Mouse (Mus musculus) intestine, embryonic 16.5 days (tissue): ENCODE data around the gene Kif26b. TPM values are rescaled to one million over a fixed set of nuclear protein-coding genes. Genes with fewer than 3 reads are reported as not detected.

ENCODE experiments used
- ATAC-seq: fragments of 200-750 bp; cut with Nextera tagmentation; 2 replicates; pipeline ENCODE4 v1.8.0; 2017; ENCODE audit warnings: moderate TSS enrichment, moderate library complexity
- H3K27ac ChIP-seq: fragments of 300-500 bp; sonication (generic); 2 replicates; pipeline ENCODE4 v1.5.1; 2014; ENCODE audit warnings: mild to moderate bottlenecking, low read length
- H3K27me3 ChIP-seq: fragments of 300-500 bp; sonication (generic); replicated peaks from 2 replicates; pipeline ENCODE4 v1.6.1; 2014; ENCODE audit warnings: low read length, control low read depth, mixed read lengths; ENCODE audit not compliant: control insufficient read depth, insufficient read depth
- H3K36me3 ChIP-seq: fragments of 300-500 bp; sonication (generic); 2 replicates; pipeline ENCODE4 v1.6.1; 2014; ENCODE audit warnings: low read length, control low read depth; ENCODE audit not compliant: control insufficient read depth, insufficient read depth
- H3K4me1 ChIP-seq: fragments of 300-500 bp; sonication (generic); 2 replicates; pipeline ENCODE4 v1.6.1; 2014; ENCODE audit warnings: low read length, control low read depth, mixed read lengths; ENCODE audit not compliant: control insufficient read depth, insufficient read depth
- H3K4me2 ChIP-seq: fragments of 300-500 bp; sonication (generic); 2 replicates; pipeline ENCODE4 v1.6.1; 2014; ENCODE audit warnings: low read depth, low read length, control low read depth
- H3K4me3 ChIP-seq: fragments of 300-500 bp; sonication (generic); 2 replicates; pipeline ENCODE4 v1.5.1; 2014; ENCODE audit warnings: mild to moderate bottlenecking, low read length
- H3K9ac ChIP-seq: fragments of 300-500 bp; sonication (generic); 2 replicates; pipeline ENCODE4 v1.6.1; 2014; ENCODE audit warnings: low read depth, low read length
- H3K9me3 ChIP-seq: fragments of 300-500 bp; sonication (generic); 2 replicates; pipeline ENCODE4 v1.6.1; 2016; ENCODE audit warnings: low read length, control low read depth; ENCODE audit not compliant: control insufficient read depth
- WGBS: fragments of 180-500 bp; shearing (Covaris S2); extraction: QIAGEN DNeasy Blood & Tissue Kit; methylation state at CpG from one replicate; pipeline ENCODE4 v1.1.7; 2014; 5-methylcytosine and 5-hydroxymethylcytosine counted together
- polyA plus RNA-seq: library from polyadenylated mRNA; unstranded; fragments of >200 nt; fragmentation: Nextera tagmentation; extraction: Ambion mirVana; gene quantifications from 2 replicates; pipeline ENCODE4 v1.2.1, GENCODE M21; 2015

Kif26b gene
- polyA plus RNA-seq, 1 experiment from 2014 or later: 1.5 TPM

GRCm38 (mm10) chr1:178933953-178934637 lies 405.2 kb downstream of the Kif26b start:
- Histone ChIP-seq H3K4me1 (no peaks in the 10 kb centered on the region), H3K4me2 (no peak overlapping the region), H3K4me3 (no peak overlapping the region), H3K27ac (no peak overlapping the region), H3K9me3 (no peaks in the 10 kb centered on the region), H3K9ac (no peak overlapping the region), H3K36me3 (no peaks in the 10 kb centered on the region), H3K27me3 (no peaks in the 10 kb centered on the region)
- WGBS: 80% methylated on average over 6 of the region's 6 CpGs
- no peak for ATAC-seq

- Histone ChIP-seq H3K27ac (no peak overlapping the region), H3K4me3 (no peak overlapping the region), H3K9me3 (no peaks in the 10 kb centered on the region), H3K9ac (no peak overlapping the region), H3K27me3 (no peaks in the 10 kb centered on the region), H3K36me3 (no peaks in the 10 kb centered on the region), H3K4me1 (no peaks in the 10 kb centered on the region), H3K4me2 (no peak overlapping the region)
- ATAC-seq: no peak
- WGBS: 54% methylated on average over 4 of the region's 4 CpGs
Observed at GRCm38 (mm10) chr1:178936457-178936856, 407.5 kb downstream of the Kif26b start.

- H3K36me3 ChIP-seq: no peaks in the 10 kb centered on the region
- ATAC-seq: no peak
- H3K9me3 ChIP-seq: no peaks in the 10 kb centered on the region
- H3K4me2 ChIP-seq: no peak overlapping the region
- no peak overlapping the region for H3K4me3 ChIP-seq
- H3K27me3 ChIP-seq: no peaks in the 10 kb centered on the region
- WGBS: 84% methylated on average over 2 of the region's 2 CpGs
- H3K4me1 ChIP-seq: no peaks in the 10 kb centered on the region
- no peak overlapping the region for H3K9ac ChIP-seq
- no peak overlapping the region for H3K27ac ChIP-seq
Observed at GRCm38 (mm10) chr1:178936976-178937375, 408.1 kb downstream of the Kif26b start.

GRCm38 (mm10) chr1:178940353-178940752 lies 411.4 kb downstream of the Kif26b start:
- Histone ChIP-seq H3K9ac (no peak overlapping the region), H3K9me3 (no peaks in the 10 kb centered on the region), H3K4me1 (peaks cover 3% of the 10 kb centered on the region; the same call in 1 of the 2 replicates), H3K36me3 (no peaks in the 10 kb centered on the region), H3K4me2 (no peak overlapping the region), H3K4me3 (no peak overlapping the region), H3K27ac (no peak overlapping the region), H3K27me3 (no peaks in the 10 kb centered on the region)
- 83% methylated on average over 4 of the region's 4 CpGs for WGBS
- ATAC-seq: no peak

- Histone ChIP-seq H3K27ac (no peak overlapping the region), H3K36me3 (no peaks in the 10 kb centered on the region), H3K4me3 (no peak overlapping the region), H3K4me2 (no peak overlapping the region), H3K9me3 (no peaks in the 10 kb centered on the region), H3K9ac (no peak overlapping the region), H3K4me1 (peaks cover 3% of the 10 kb centered on the region; the same call in 1 of the 2 replicates), H3K27me3 (no peaks in the 10 kb centered on the region)
- WGBS: 38% methylated on average over 7 of the region's 7 CpGs
- ATAC-seq: no peak; the same call in 1 of the 2 replicates
Observed at GRCm38 (mm10) chr1:178942251-178942963, 413.5 kb downstream of the Kif26b start.

- H3K9ac ChIP-seq: no peak overlapping the region
- no peaks in the 10 kb centered on the region for H3K27me3 ChIP-seq
- no peak overlapping the region for H3K27ac ChIP-seq
- H3K4me3 ChIP-seq: no peak overlapping the region
- ATAC-seq: no peak
- H3K4me2 ChIP-seq: no peak overlapping the region
- no peaks in the 10 kb centered on the region for H3K4me1 ChIP-seq
- no peaks in the 10 kb centered on the region for H3K9me3 ChIP-seq
- no peaks in the 10 kb centered on the region for H3K36me3 ChIP-seq
- 56% methylated on average over 12 of the region's 12 CpGs for WGBS
Observed at GRCm38 (mm10) chr1:178952910-178953309, 424.0 kb downstream of the Kif26b start.

GRCm38 (mm10) chr1:178958641-178959040 lies 429.7 kb downstream of the Kif26b start:
- Histone ChIP-seq H3K4me3 (no peak overlapping the region), H3K27ac (no peak overlapping the region), H3K4me2 (no peak overlapping the region), H3K36me3 (no peaks in the 10 kb centered on the region), H3K9ac (no peak overlapping the region), H3K4me1 (peaks cover 4% of the 10 kb centered on the region; the same call in 1 of the 2 replicates), H3K27me3 (no peaks in the 10 kb centered on the region), H3K9me3 (no peaks in the 10 kb centered on the region)
- ATAC-seq: no peak
- WGBS: 88% methylated on average over 4 of the region's 4 CpGs

GRCm38 (mm10) chr1:178960015-178960559 lies 431.2 kb downstream of the Kif26b start:
- no peak overlapping the region for H3K9ac ChIP-seq
- no peaks in the 10 kb centered on the region for H3K27me3 ChIP-seq
- no peaks in the 10 kb centered on the region for H3K36me3 ChIP-seq
- peak; percentile 46; the same call in 1 of the 2 replicates for ATAC-seq
- no peak overlapping the region for H3K4me2 ChIP-seq
- peaks cover 4% of the 10 kb centered on the region; the same call in 1 of the 2 replicates for H3K4me1 ChIP-seq
- H3K4me3 ChIP-seq: no peak overlapping the region
- no peak overlapping the region for H3K27ac ChIP-seq
- no peaks in the 10 kb centered on the region for H3K9me3 ChIP-seq
- WGBS: 42% methylated on average over 7 of the region's 7 CpGs

- no peak overlapping the region for H3K27ac ChIP-seq
- no peak overlapping the region for H3K4me3 ChIP-seq
- H3K9ac ChIP-seq: no peak overlapping the region
- no peak overlapping the region for H3K4me2 ChIP-seq
- H3K36me3 ChIP-seq: no peaks in the 10 kb centered on the region
- no peaks in the 10 kb centered on the region for H3K9me3 ChIP-seq
- no peaks in the 10 kb centered on the region for H3K27me3 ChIP-seq
- WGBS: 87% methylated on average over 9 of the region's 9 CpGs
- H3K4me1 ChIP-seq: peaks cover 4% of the 10 kb centered on the region; the same call in 1 of the 2 replicates
- no peak for ATAC-seq
Observed at GRCm38 (mm10) chr1:178961661-178962060, 432.7 kb downstream of the Kif26b start.
